In genomic region chr6:110296549-110296948, GRCm38 (mm10) we compare ENCODE assay signal across 16 mouse cellular contexts.
A peak's percentile ranks its signal among the peaks of the same experiment; 100 is the strongest.
DNase-seq lines count a peak whose midpoint lies in the region; ATAC-seq lines count a peak whose summit lies in the region.
"Had no signal": no experiment of that assay in that cellular context is flagged by ENCODE, and none has a peak within 500 bp of the region (broad histone marks: within the 10 kb centered on the region; RNA-seq: fewer than 3 reads in every experiment).

No protein-coding gene starts in this region.

- peak; percentile 62 for ATAC-seq in frontal cortex, adult (ENCODE audit: low TSS enrichment)
- ATAC-seq: CD4-positive, CD25-positive, alpha-beta regulatory T cell, adult 4 months; forebrain, embryonic 14.5 days; forebrain, postnatal 0 days had no signal

- intact Hi-C loops in left cerebral cortex, postnatal 4 days (cut with DNase I), result no loop called here

- DNase-seq in frontal cortex, postnatal 25 days (ENCODE audit: low spot score in 2 of 2), result no peak
- DNase-seq in left cerebral cortex, adult 11 months (ENCODE audit: low spot score), result peak; percentile 2
- DNase-seq in left cerebral cortex, postnatal 4 days, result no peak
- peak; percentile 4 to 8 for DNase-seq in right cerebral cortex, adult 2 months (ENCODE audit: low spot score in 2 of 2)
- no peak for DNase-seq in right cerebral cortex, postnatal 10 days (ENCODE audit: low spot score in 2 of 2)
- peak; percentile 12 for DNase-seq in telencephalon, adult 2 months (ENCODE audit: low read depth, low spot score)
- DNase-seq in lung, adult 18-20 months, result no peak
- DNase-seq: adrenal gland, adult 2 months; adrenal gland, postnatal 14 days; cerebellum, adult 18-20 months; cerebellum, adult 9-11 months; forebrain, postnatal 0 days; gastrocnemius, postnatal 25 days had no signal

Comparison
In these comparisons a context has a peak if more than half of its experiments do, and no peak if none do; other contexts are left out.
1. DNase-seq: peak in left cerebral cortex, adult 11 months (single experiment), right cerebral cortex, adult 2 months (2 of 2) and telencephalon, adult 2 months (single experiment); none in frontal cortex, postnatal 25 days (0 of 2), left cerebral cortex, postnatal 4 days (single experiment), right cerebral cortex, postnatal 10 days (0 of 2) and lung, adult 18-20 months (0 of 2).